Mouse (Mus musculus): ENCODE measurements around the gene Tnfrsf8.

Tnfrsf8 gene

DNA sequence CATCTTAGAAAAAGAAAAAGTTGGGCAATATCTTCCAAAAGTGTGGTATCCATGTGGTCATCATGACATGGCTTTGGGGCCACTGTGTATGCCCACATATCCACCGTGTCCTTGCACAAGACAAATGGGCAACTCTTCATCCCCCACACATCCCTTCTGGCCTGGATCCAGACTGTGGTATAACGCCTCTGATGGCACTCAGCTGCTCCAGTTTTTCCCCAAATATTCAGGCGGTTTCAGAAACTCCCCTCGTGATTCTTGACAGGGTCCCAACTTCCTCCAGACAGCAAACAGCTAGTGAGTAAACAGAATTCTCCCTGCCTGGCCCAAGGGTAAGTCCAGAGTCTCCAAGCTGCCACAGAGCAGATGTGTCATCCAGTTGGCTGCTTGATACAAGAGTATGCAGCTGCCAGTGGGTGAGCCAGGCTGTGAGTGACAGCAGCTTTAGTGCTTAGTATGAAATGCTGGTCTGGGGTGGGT lies 47.3 kb downstream of the Tnfrsf8 start:
- no peak for DNase-seq (ENCODE audit: low read depth)

DNA sequence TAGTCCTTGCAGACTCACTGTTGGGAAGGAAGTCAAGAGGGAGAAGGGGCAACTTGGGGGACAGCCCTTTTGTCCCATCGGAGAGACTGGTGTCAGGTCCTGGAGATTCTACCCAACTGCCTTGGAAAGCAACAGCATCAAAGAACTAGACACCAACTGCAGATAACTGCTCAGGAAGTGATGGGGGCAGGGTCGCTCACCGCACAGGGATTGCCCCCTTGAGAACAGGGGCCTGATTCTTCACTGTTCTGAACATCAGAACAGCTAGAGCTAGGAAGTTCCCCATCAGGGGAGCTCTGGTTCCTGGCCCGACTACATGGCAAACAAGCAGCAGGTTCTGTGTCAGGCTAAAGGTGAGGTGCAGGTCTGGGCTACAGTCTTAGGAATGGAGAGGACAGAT lies 48.5 kb downstream of the Tnfrsf8 start:
- DNase-seq (ENCODE audit: low read depth), result no peak

DNA sequence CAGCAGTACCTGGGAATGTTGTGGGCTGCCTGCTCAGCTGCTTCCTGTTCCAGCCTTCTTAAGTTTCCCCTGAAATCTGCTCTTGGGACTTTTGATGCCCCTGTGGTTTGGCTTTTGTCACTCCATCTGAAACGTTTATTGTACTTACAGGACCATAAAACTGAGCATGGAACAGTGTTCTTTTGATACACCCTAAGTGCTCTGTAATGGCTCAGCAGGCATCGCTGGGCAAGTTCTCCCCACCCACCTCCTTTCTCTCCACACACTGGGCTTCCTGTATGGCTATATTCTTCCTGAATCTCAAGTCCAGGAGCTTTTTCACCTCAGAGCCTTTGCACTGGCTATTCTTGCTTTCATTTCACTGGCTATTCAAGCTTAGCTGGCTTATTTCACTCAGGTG lies 50.2 kb downstream of the Tnfrsf8 start:
- DNase-seq (ENCODE audit: low read depth), result no peak

DNA sequence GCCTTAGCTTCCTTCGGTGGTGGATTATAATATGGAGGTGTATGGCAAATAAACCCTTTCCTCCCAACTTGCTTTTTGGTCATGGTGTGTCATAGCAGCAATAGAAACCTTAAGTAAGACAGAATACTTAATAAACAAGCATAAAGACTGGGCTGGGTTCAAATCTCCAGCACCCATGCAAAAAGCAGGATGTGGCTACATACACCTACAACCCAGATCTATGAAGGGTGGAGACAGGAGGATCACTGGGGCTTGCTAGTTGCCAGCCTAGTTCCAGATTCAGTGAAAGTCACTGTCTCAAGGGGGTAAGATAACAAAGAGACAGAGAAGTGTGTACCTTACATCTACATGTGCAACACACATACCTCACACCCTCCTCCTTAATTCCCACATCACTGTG lies 51.4 kb downstream of the Tnfrsf8 start:
- DNase-seq (ENCODE audit: low read depth), result no peak

DNA sequence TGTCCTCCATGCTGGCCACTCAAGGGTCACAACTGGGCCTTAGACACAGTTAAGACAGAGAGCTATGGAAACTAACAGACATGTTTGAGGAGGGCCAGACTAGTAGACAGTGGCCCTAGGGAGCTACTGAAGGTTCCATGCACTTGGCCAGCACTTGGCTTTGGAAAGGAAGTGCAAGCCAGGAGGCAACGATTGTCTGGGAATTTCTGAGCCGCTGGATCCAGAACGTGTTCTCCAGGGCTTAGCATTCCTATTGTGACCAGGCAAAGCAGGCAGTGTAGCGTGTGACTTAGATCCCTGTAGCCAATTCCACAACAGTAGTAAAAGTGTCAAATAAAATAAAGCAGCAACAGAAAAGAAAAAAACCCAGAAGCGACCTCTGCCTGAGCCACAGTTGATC lies 54.2 kb downstream of the Tnfrsf8 start:
- DNase-seq (ENCODE audit: low read depth), result no peak

DNA sequence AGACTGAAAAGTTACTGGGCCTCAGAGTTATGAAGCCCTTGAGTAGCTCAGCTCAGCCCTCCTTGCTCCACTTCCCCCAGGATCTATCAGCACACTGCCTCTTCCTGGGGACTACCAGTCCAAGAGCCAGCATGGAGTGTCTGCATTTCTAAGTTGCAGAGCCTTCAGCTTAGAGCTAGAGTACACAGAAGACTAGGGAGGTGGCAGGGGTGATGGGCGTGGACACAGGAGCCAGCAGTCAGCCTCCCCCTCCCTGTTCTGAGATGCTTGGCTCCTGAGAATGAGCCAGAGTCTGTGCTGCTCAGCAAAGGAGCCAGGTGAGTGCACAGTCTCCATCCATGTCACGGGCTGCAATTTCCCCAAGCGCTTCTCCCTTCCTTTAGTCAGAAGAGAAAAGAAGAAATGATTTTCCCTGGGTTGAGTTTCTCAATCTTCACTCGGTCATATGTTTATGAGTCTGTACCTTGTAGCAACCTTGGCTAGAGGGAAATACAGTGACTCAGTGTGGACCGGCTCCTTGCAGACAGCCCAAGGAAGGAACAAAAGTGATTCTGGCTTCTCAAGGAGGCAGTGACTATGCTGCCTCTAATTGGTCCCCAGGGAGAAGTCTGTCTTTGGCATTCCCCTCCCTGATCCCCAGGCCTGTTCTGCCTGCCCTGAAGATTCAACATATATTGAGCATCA lies 57.1 kb downstream of the Tnfrsf8 start:
- no peak for DNase-seq (ENCODE audit: low read depth)

DNA sequence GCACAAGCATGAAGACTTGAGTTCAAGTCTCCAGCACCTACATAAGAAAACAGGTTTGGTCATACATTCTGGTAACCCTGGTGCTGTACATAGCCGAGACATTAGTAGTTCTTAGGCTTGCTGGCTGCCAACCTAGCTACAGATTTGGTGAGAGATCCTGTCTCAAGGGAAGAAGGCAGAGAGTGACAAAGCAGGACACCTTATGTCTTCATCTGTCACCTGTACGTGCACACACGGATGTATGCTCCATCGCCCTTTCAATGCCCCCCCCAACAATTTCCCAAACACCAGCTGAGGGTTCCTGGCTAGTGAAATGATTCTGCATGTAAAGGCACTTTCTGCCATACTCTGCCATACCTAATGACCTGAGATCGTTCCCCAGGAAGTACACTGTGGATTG lies 58.8 kb downstream of the Tnfrsf8 start:
- DNase-seq (ENCODE audit: low read depth), result no peak

DNA sequence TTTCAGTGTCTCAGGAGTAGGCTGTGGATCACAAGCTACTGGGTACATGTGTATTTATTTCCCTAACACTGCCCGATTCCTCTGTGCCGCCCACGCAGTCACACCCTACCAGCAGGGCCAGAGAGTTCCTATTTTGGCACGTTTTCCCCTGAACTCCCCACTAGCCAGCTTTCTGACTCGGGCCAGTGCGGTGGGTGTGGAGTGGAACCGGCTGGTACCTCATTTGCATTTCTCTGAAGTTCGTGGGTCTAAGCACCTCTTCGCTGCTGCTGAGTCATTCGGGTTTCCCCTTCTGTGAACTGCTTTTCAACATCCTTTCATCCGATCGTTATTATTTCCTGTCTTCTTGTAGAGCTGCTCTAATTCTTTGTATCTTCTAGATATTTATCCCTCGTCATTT lies 60.5 kb downstream of the Tnfrsf8 start:
- DNase-seq (ENCODE audit: low read depth), result no peak

DNA sequence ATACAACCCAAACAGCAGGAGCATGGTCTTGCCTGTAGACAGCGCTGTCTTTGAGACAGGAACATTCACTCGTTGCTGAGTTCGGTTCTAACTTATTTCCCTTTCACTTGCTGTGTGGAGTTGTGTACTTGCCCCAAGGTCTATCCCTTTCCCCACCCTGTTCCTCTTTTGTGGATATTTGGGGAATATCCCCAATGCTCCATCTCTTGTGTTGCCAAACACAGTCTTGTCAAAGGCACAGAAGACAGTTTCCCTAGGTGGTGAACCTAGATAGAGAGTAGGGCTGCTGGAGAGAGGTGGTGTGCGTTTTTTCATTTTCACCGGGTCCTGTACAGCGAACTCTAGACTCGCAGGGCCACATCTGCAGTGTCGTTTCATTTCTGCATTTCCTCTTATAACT lies 62.4 kb downstream of the Tnfrsf8 start:
- no peak for DNase-seq (ENCODE audit: low read depth)

DNA sequence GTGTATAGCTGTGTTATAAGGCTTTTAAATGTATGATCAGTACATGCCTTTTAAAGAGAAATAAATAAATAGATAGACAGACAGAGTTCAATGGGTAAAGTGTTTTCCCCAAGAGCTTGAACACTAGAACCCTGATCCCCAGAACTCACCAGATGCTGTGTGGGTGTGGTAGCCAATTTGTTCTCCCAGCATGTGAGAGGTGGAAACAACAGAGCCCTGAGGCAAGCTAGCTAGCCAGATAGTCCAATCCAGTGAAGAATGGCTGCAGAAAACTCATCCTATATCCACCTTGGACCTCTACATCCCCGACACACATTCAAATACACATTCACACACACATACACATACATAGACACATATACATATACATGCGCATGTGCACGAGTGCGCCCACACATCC lies 63.4 kb downstream of the Tnfrsf8 start:
- DNase-seq (ENCODE audit: low read depth), result no peak

DNA sequence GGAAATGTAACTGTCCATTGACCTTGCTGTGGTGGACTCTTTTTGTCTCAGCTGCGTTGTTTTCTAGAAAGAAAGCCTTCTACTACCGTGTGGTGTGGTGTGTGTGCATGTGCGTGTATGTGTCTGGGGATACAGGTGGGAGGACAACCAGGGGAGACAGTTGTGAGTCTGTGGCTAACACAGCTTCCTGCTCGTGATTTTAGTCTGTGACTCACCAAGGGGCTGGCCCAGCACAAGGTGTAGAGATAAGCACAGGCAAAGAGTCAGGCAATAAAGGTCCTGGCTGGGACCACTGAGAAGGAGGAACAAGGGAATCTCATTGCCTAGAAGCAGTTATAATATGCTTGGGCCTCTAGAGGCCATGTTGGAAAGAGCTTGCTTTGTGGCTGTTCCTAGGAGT lies 65.0 kb downstream of the Tnfrsf8 start:
- DNase-seq (ENCODE audit: low read depth), result no peak

DNA sequence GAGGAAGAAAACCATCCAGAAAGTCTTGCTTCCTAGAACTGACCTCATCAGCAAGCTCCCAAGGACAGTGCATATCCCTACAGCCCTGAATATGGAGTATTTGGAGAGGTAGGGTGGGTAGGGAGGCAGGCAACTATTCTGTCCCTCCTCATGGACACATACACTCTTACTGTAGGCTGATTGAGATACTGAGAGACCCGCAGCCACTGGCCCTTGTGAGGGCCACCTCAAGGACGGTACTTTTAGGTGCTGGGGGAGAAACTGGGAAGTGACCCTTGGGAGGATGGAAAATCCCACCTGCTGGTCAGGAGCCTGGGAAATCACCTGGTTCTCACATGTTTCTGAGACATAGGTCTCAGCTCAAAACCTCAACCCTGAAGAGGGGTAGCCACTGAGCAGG lies 67.4 kb downstream of the Tnfrsf8 start:
- DNase-seq (ENCODE audit: low read depth), result no peak

DNA sequence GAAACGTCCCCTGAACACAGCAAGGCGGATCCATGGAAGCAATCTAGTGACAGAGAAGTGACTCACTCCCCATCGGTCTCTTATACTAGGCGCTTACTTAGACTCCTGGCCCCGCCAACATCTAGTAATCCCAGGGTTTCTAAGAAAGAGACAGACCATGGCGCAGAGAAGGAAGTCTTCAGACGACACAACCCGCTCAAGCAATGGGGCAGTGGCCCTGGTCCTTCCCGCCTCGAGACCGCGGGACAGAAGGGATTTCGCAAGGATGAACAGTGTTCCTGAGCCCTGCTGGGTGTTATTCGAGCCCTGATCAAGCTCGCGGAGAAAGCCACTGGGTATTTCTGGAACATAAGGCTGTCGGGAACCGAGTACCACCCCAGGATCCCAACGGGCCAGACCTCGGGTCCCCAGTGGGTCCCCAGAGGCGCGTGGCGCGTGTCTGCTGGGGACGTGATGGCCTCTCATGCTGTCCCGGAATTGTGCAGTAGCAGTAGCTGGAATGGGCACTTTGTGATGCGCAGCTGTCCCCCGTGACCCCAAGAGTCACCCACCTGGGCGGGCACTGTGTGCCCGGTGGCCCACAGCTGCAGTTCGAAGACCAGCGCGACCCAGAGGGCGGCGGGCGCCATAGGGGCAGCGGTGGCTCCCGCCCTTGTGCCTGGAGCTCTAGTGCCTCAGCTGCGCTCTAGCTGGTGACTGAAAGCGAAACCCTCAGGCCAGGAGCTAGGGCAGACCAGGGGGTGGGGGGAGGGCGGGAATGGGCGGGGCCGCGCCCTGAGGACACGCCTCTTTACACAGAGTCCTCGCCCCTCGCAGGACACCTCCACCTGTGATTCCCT lies 68.6 kb downstream of the Tnfrsf8 start, which contains the start of gene Tnfrsf1b:
Gene Tnfrsf1b (minus strand): TSS at position 698 of the 839 bp plus-strand sequence.
- no peak for DNase-seq (ENCODE audit: low read depth)

DNA sequence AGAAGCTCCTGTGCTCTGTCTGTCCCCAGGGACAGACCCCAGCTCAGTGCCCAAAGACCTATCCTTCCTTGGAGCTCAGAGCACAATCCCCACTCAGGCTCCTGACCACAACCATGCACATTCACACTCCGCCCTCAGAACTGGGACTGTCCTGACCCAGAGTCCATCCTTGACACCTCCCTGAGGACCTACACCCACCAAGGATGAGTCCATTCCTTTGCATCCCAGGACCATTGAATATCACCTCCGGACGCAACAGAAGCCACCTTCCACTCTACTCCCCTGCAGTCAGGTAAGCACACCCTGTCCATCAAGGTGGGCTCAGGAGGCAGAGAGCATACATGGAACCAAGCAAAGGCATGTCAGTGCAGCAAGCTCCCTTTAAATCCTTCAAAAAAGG lies 69.4 kb downstream of the Tnfrsf8 start:
- DNase-seq (ENCODE audit: low read depth), result no peak

DNA sequence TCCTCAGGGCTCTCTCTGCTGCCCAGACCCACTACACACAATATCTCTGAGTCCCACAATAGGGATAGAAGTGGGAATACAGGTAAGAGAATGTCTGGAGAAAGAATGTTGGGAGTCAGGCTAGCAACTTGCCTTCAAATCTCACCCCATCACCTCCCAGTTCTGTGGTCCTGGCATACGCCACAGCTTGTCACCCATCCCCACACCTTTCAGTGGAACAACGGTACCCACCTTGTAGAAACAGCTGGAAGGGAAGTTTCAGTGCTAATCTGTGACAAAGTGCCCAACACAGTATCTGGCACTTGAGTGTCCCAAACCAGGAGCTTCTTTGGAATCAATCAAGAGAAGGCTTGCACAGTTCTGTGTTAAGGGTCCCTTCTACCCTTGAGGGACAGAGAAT lies 70.3 kb downstream of the Tnfrsf8 start:
- no peak for DNase-seq (ENCODE audit: low read depth)

DNA sequence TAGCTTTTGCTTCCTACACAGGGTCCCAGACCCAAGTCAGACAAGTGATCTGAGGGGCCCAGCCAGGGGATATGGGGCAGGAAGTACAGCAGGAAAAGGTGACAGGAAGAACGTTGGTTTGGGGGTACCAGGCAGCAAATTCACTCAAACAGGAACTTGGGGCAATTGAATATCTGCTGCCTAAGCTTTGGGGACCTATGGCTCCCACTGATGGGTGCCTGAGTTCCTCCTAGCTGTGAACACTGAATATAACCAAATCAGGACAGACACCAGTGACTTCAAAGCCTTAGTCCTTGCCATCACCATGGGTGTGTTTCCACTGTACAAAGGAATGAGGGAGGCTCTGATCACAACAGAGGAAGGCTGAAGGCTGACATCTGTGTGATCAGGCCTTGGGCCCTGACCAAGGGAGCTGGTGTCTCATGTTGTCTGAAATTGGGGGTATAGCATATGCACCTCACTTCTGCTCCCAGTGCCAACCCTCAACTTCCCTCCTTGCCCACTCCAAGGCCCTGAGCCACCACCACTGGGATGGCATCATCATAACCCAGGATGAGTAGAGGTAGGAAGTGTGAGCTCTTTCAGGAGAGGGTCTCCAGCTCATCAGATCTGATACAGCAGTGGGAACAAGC lies 72.1 kb downstream of the Tnfrsf8 start:
- no peak for DNase-seq (ENCODE audit: low read depth)

DNA sequence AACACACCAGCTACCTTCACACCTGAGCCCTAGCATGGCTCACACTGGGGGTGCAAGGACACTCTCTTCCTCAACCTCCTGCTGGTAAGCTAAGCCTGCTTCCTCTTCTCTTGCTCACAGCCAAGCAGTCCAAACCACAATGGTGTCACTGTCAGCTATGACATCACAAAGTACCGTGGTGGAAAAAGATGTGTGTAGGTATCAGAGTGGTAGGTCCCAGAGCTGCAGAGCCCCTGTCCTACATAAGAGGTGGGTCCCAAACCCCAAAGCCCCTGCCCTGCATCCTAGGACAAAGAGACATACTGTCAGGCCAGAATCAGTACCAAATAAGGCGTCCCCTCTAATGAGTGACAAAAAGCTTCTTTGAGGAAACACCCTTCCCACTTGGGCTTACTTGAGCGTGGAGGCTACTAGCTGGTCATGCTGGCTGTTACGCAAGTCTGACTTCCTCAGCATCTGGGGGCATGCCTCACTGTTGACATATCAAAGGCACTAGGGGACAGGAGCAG lies 74.2 kb downstream of the Tnfrsf8 start:
- DNase-seq (ENCODE audit: low read depth), result no peak

DNA sequence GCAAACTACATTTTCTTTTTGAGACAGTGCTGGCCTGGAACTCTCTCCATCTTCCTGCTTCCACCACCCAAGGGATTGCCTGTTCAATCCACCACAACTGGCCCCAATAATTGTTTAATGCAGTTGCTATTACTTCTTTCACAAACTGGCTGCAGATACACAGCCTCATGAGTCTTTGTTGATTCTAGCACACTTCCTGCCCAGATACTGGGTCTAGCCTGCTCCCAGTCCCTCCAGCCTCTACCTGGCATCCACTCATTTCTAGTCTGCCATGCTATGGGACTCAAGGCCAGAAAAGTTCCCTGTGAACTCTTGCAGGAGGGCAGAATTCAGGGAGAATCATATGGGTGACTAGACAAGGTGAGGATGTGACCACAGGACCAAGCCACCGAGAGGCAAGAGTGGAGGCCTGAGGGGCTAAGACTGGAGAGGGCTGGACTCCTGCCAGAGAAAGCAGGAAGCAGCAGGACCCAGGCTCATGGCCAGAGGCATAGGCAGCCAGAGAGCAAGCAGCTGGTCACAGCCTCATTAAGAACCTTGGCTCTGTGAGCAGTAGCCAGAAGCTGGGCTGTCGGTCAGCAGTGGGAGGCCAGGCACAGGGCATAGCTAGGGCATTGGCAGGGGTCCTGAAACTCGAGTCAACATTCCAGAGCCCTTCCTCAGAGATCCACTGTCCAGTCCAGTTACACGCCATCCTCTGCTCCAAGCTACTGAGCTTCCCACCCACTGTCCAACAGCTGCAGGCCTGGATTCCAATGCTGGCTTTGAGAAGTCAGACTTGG lies 75.7 kb downstream of the Tnfrsf8 start:
- no peak for DNase-seq (ENCODE audit: low read depth)

DNA sequence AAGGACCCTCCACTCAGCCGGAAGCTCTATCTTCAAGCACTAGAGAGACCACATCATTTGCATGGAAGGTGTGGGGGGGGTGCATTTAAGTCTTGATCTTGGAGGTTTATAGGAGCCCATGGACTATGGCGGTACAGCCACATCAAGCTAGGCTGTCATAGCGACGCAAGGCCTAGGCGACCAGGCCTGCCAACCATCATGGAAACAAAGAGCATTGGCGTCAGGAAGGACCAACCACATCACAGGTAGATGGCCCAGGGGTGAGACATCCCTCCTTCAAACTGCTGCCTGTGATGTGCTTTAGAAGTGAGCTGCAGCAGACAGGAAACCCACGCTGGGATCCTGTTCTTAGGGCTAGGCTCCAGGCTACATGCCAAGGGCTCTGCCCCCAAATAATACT lies 78.9 kb downstream of the Tnfrsf8 start:
- no peak for DNase-seq (ENCODE audit: low read depth)

DNA sequence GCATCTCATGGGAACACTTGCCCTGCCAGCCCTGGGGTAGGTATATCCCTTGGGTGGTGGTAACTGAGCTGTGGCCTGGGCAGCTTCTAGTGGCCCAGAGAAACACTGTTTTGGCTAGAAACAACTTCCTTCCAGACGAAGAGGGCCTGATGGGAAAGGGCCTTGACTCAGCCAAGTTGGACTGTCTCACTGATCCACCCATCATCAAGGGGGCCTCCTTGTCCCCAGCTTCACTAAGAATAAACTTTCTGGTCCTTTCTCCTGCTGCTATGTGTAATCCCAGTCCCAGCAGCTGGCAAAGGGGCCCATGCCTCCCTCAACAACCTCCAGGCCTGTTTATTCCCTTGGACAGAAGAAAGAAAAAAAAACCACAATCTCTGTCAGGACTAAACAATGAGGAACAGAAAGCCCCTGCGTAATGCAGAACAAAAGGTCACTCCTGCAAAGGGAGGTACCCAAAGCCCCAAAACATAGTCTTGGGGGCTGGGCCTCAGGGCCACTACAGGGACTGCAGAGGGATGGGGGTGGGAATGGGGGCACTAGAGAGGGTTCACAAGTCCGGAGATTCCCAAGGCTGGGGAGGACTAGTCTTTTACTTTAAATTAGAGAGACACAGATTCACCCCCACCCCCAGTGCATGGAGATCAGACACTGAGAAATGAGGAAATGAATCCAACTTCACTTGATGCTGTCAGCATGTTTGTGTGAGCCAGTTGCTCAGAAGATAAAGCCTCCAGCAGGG lies 81.3 kb downstream of the Tnfrsf8 start:
- no peak for DNase-seq (ENCODE audit: low read depth)

DNA sequence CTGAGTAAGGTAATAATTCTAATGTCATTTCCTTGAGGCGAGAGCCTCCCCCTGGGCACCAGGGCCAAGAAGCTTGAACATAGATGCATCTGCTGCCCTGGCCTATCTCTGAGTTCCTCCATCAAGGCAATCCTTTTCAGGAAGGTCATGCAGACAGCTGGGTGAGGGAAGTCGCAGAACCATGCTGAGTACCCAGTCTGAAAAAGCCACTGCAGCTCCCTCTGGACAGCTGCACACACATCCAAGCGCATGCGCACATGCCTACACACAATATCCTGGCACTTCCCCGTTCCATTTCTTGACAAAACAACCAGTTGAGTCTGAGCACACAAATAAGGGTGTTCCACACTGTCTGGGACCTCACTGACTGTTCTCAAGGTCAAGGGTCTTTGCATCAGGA lies 83.2 kb downstream of the Tnfrsf8 start:
- DNase-seq (ENCODE audit: low read depth), result no peak

Data from c-Kit-positive CD71-negative TER-119-negative erythroid progenitor cells, embryonic 14.5 days (primary cell).